Mouse (Mus musculus) lung, postnatal 0 days (tissue): ENCODE measurements at regions not wholly inside any gene's neighbourhood (a gene's known extent, or its start where the extent isn't known, plus 50 kb on each side); places are given as distances from the start of the nearest gene placed in this dataset.

Experiments
- CTCF ChIP-seq: IDR thresholded peaks from 2 replicates; pipeline ENCODE4 v1.5.1; 2016; ENCODE audit warnings: antibody characterized with exemption, mild to moderate bottlenecking
- EP300 ChIP-seq: IDR thresholded peaks from 2 replicates; pipeline ENCODE4 v1.6.1; 2016; ENCODE audit warnings: antibody characterized with exemption, mild to moderate bottlenecking, control low read depth

DNA sequence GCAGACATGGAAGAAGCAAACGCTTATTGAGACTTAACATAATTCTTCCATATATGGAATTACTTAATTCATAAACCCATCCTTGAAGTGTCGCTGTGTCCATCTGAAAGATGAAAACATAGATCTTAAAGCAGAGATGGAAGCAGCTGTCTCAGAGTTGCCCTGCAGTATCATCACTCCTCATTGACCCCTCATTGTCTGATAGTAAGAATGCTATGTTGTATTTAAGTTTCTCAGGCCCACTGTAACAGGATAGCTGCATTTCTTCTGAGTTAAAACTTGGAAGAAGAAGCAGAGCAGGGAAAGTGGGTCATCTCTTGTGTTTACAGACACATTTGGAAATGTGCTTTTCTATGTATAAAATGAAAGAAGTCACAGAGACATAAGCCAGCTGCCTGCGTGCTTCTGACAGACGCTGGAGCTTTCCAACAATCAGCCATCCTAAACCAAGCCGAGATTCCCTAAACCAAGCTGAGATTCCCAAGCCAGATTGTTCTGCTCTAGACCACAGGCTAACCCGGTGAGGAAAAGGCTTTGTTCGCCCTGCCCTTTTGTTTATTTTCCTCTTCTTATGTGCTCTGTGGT, 440.1 kb upstream of the Klf4 start:
- peak; percentile 14; the same call in 1 of the 2 replicates for TF ChIP-seq CTCF
- 0 out of 2 replicates have a peak, but pooled peaks have one; percentile 37 for TF ChIP-seq EP300
